Mouse (Mus musculus): Measurements from ENCODE around the gene St6gal1. TPM values are rescaled to one million over a fixed set of nuclear protein-coding genes. Genes with fewer than 3 reads are reported as not detected.

The St6gal1 gene
- polyA plus RNA-seq, 1 experiment from 2014 or later = 38.7 TPM

DNA sequence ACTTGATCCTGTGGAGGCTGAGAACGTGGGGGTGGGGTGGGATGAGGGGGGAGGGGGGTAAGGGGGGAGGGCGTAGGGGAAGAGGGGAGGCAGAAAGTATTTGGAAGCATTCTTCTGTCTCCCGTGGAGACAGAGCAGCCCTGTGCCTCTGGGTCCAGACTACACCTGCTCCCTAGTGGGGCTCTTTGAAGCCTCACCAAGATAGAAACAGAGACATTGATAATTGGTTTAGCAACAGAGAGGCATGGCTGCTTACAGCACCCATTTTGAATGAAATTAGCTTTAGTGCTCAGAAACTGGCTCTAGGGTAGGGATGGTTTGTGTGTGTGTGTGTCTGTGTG lies 46.3 kb downstream of the St6gal1 start:
- peak; percentile 62 for ATAC-seq (ENCODE audit: low FRiP score)
- Histone ChIP-seq H3K27ac (peak overlapping the region; percentile 77), H3K4me1 (peaks cover 43% of the 10 kb centered on the region), H3K27me3 (no peaks in the 10 kb centered on the region), H3K4me2 (replicated peaks) (no peak overlapping the region), H3K36me3 (0 out of 2 replicates have a peak, but pooled peaks cover 2% of the 10 kb centered on the region), H3K4me3 (no peak overlapping the region), H3K9me3 (replicated peaks) (no peaks in the 10 kb centered on the region), H3K9ac (no peak overlapping the region)
- 0% methylated on average over 1 of the region's 3 CpGs for WGBS

DNA sequence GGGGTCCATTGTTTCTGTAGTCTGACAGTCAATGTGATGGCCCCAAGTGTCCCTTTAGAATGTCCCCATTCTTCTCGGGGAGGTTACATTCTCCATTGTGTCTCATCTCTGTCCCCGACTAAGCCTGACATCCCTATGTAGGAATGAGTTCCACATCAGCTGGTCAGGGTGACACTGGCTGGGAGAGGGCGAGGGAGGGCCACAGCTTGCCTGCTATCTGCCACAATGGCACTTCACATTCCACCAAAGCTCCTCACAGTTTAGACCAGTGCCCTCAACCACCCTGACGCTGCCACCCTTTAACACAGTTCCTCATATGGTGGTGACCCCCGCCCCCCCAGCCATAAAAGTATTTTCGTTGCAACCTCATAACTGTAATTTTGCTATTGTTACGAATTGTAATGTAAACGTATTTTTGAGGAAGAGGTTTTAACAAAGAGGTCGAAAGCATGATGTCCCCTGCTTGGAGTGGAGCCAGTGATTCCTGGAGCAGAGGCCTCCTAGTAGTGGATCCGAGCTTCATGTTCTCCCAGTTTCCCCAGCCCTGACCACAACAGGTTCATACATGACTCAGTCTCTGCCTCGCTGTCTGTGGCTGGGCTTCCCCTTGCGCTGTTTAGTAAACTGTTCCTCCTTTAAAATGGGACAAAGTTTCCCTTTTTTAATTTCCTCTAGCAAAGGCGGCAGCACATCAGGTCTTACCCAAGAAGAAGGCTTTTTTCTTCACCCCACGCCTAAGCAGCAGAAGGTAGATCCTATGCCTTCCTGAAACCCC lies 47.4 kb downstream of the St6gal1 start:
- Histone ChIP-seq H3K9ac (no peak overlapping the region), H3K27ac (no peak overlapping the region), H3K4me3 (no peak overlapping the region), H3K4me2 (replicated peaks) (no peak overlapping the region), H3K36me3 (0 out of 2 replicates have a peak, but pooled peaks cover 2% of the 10 kb centered on the region), H3K4me1 (peaks cover 43% of the 10 kb centered on the region), H3K27me3 (no peaks in the 10 kb centered on the region), H3K9me3 (replicated peaks) (no peaks in the 10 kb centered on the region)
- WGBS = 75% methylated on average over 14 of the region's 14 CpGs
- no peak for ATAC-seq (ENCODE audit: low FRiP score)

DNA sequence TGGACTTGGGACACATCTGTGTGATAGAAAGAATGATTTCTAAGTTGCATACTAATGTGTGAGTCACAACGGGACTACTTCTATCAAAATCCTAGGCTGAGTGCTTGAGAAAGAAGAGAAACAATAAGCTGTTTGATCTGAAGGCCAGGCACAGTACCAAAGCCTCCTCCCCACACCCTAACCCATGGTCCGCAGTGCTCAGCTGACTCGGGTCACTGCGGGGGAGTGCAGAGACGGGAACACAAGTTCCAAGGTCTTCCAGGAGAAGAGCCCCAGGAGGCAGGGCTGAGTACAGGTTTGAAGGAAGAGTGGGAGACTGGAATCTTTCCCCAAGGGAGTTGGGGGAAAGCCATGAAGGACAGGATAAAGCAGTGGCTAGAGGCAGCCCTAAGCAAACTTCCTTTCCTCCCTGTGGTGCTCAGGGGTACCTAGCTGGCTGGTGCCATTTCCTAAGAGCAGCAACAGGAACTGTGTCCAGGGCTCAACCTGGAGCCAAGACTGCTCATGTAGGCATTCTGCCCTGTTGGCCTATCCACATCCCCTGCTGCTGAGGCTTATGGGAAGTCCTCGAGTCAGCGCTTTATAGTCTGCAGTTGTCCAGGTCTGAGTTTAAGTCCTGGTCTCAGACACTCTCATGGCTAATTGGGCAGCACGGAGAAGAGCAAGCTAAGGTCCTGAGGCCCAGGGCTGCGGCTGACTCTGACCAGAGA lies 48.1 kb downstream of the St6gal1 start:
- no peak for ATAC-seq (ENCODE audit: low FRiP score)
- Histone ChIP-seq H3K4me3 (no peak overlapping the region), H3K9me3 (replicated peaks) (no peaks in the 10 kb centered on the region), H3K27ac (no peak overlapping the region), H3K4me2 (replicated peaks) (no peak overlapping the region), H3K27me3 (no peaks in the 10 kb centered on the region), H3K36me3 (0 out of 2 replicates have a peak, but pooled peaks cover 2% of the 10 kb centered on the region), H3K4me1 (peaks cover 43% of the 10 kb centered on the region), H3K9ac (no peak overlapping the region)
- WGBS = 64% methylated on average over 9 of the region's 9 CpGs

DNA sequence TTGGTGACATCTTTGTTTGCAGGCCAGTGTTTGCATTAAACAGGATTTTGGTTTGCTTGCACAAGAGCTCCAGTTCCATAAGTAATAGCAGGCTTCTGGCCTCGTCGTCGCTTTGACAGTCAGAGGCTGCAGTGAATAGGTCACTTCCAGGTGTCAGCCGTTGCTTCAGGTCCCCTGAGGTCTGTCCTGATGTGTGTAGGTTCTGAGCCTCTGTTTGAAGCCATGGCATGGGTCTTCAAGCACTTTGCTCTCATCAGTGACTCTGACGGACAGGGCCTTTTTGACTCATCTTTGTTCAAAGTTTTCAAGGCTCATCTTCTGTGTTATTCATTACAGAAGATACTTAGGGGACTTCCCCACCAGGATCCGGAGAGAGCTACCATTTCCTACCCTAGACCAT lies 49.5 kb downstream of the St6gal1 start:
- Histone ChIP-seq H3K27me3 (no peaks in the 10 kb centered on the region), H3K9ac (no peak overlapping the region), H3K4me2 (replicated peaks) (no peak overlapping the region), H3K36me3 (0 out of 2 replicates have a peak, but pooled peaks cover 2% of the 10 kb centered on the region), H3K9me3 (replicated peaks) (no peaks in the 10 kb centered on the region), H3K4me3 (no peak overlapping the region), H3K27ac (no peak overlapping the region), H3K4me1 (peaks cover 43% of the 10 kb centered on the region)
- no peak for ATAC-seq (ENCODE audit: low FRiP score)
- 68% methylated on average over 6 of the region's 6 CpGs for whole genome bisulfite sequencing

DNA sequence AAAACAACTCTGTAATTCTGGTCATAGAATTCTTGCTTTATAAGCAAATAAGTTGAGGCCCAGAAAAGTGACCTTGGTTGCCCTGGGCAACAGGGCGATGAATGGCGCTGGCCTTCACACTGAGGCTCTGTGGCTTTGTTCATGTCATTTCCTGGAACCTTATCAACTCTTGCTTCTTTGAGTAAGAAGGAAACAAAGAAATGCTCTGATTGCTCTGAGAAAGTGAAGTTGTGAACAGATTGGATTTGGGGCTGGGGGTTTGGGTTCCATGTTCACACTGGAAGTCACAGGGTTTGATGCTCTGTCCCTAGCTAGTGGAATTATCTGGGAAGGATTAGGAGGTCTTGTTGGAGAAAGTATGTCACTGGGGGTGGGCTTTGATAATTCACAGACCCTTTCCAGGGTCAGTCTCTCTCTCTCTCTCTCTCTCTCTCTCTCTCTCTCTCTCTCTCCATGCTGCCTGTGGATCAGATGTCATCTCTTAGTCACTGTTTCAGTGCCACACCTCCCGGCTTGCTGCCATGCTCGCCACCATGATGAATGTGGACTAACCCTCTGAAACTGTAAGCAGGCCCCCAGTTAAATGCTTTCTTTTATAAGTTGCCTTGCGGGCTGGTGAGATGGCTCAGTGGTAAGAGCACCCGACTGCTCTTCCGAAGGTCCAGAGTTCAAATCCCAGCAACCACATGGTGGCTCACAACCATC lies 50.2 kb downstream of the St6gal1 start:
- WGBS = 77% methylated on average over 7 of the region's 7 CpGs
- Histone ChIP-seq H3K9me3 (replicated peaks) (no peaks in the 10 kb centered on the region), H3K4me3 (no peak overlapping the region), H3K4me2 (replicated peaks) (no peak overlapping the region), H3K36me3 (0 out of 2 replicates have a peak, but pooled peaks cover 2% of the 10 kb centered on the region), H3K4me1 (peaks cover 37% of the 10 kb centered on the region), H3K9ac (no peak overlapping the region), H3K27ac (no peak overlapping the region), H3K27me3 (no peaks in the 10 kb centered on the region)
- no peak for ATAC-seq (ENCODE audit: low FRiP score)

DNA sequence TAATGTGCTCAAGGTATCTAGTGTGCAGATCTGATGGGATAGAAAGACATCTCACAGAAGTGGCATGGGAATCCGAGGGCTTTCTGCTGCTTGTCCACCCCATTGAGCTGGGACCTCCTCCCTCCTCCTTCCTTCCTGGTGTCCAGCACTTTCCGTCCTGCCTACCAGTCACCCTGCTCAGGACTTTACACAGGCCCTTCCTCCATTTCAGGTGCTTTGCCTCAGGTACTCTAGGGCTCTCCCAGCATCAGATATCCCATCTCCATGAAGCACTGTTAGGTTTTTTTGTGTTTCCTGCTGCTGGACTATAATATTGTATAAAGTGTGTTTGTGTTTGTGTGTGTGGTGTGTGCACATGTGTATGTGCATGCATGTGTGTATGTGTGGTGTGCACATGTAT lies 51.1 kb downstream of the St6gal1 start:
- Histone ChIP-seq H3K27ac (no peak overlapping the region), H3K4me3 (no peak overlapping the region), H3K27me3 (no peaks in the 10 kb centered on the region), H3K9ac (no peak overlapping the region), H3K9me3 (replicated peaks) (no peaks in the 10 kb centered on the region), H3K36me3 (0 out of 2 replicates have a peak, but pooled peaks cover 2% of the 10 kb centered on the region), H3K4me1 (peaks cover 28% of the 10 kb centered on the region), H3K4me2 (replicated peaks) (no peak overlapping the region)
- WGBS = 88% methylated on average over 2 of the region's 2 CpGs
- ATAC-seq (ENCODE audit: low FRiP score) = no peak

DNA sequence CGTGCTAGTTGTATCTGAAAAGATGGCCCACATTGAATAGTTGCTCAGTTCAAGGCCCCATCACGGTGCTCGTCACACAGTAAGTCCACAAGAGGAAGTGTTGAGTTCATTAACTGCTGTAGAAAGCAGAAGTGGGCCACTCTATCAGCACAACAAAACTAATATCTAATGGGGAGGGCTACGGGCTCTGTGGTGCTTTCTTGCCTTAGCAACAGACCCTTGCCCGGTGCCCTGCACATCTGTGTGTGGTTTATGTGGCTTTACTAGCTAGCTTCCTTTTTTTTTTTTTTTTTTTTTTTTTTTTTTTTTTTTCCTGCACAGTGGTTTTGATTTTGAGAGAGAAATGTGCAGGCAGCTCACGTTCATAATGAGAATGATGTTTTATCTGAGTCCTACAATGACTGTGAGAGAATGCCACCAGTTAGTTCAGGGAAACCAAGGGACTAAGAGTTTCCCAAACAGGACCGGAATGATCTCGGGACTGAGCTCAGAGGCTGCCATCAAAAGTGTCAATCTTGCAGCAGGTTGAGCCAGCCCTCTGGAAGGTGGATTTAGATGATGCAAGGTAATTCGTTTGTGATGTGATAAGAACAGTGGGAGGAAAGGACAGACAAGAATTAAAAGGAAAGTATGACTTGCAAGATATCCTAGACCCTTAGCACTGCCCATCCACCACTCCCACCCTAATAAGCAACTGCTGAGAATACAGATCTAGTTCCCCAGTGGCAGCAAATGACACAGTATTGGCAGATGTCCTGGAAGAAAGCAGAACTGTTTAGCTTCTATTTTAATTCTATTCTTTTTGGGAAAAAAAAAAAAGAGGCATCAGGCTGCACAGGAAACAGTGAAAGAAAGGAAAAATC lies 55.6 kb downstream of the St6gal1 start:
- Histone ChIP-seq H3K4me3 (no peak overlapping the region), H3K9me3 (replicated peaks) (no peaks in the 10 kb centered on the region), H3K27me3 (no peaks in the 10 kb centered on the region), H3K27ac (no peak overlapping the region), H3K4me1 (no peaks in the 10 kb centered on the region), H3K4me2 (replicated peaks) (no peak overlapping the region), H3K36me3 (no peaks in the 10 kb centered on the region), H3K9ac (no peak overlapping the region)
- ATAC-seq (ENCODE audit: low FRiP score) = no peak
- 74% methylated on average over 9 of the region's 9 CpGs for WGBS

DNA sequence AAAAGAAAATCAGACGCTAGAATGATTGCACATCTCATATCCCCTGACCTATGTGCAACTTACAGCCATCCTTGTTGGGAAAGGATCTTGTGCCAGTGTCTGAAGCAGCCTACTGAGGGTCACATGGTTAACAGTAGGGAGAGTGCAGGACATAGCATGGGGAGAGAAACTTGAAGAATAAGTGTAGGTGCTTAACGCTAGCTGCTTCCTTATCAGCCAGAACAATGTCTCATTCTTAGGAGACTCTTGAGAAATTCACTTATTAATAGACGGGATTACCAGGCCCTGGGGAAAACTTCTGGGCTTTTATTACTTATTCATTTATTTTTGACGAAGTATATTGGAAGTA lies 56.2 kb downstream of the St6gal1 start:
- 82% methylated on average over 4 of the region's 4 CpGs for WGBS
- Histone ChIP-seq H3K9me3 (replicated peaks) (no peaks in the 10 kb centered on the region), H3K4me2 (replicated peaks) (no peak overlapping the region), H3K27ac (no peak overlapping the region), H3K36me3 (no peaks in the 10 kb centered on the region), H3K4me1 (no peaks in the 10 kb centered on the region), H3K27me3 (no peaks in the 10 kb centered on the region), H3K4me3 (no peak overlapping the region), H3K9ac (no peak overlapping the region)
- no peak for ATAC-seq (ENCODE audit: low FRiP score)

DNA sequence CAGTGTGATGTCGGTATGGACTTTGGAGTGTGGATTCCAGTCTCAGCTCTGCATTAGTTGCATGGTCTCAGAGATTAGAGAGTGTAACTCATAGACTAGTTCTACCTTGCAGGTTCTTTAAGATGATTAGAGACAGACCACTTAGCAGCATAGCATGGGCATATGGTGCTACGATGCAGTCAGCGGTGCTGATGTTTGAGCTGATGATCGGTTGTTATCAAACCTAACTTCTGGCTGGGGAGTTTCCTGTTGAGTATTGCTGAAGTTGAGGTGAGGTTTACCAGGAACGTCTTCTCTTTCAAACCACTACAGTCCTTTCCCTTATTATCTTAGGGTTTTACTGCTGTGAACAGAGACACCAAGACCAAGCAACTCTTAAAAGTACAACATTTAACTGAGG lies 57.7 kb downstream of the St6gal1 start:
- 90% methylated on average over 5 of the region's 5 CpGs for WGBS
- Histone ChIP-seq H3K27ac (no peak overlapping the region), H3K36me3 (no peaks in the 10 kb centered on the region), H3K4me1 (0 out of 2 replicates have a peak, but pooled peaks cover 2% of the 10 kb centered on the region), H3K9me3 (replicated peaks) (no peaks in the 10 kb centered on the region), H3K4me2 (replicated peaks) (no peak overlapping the region), H3K4me3 (no peak overlapping the region), H3K9ac (no peak overlapping the region), H3K27me3 (no peaks in the 10 kb centered on the region)
- ATAC-seq (ENCODE audit: low FRiP score) = no peak

DNA sequence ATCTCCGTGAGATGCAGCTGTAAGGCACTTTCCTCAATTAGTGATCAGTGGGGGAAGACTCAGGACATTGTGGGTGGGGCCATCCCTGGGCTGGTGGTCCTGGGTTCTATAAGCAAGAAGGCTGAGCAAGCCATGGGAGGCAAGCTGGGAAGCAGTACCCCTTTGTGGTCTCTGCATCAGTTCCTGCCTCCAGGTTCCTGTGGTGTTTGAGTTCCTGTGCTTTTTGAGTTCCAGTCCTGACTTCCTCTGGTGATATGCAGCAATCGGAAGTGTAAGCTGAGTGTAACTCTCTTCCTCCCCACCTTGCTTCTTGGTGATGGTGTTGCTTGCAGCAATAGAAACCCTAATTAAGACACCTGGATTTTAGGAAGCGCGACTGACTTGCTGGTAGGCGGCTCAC lies 58.4 kb downstream of the St6gal1 start:
- H3K4me2 ChIP-seq (replicated peaks) = no peak overlapping the region
- no peaks in the 10 kb centered on the region for H3K9me3 ChIP-seq (replicated peaks)
- peaks cover 3% of the 10 kb centered on the region; the same call in 1 of the 2 replicates for H3K36me3 ChIP-seq
- H3K9ac ChIP-seq = no peak overlapping the region
- ATAC-seq (ENCODE audit: low FRiP score) = no peak
- H3K27me3 ChIP-seq = no peaks in the 10 kb centered on the region
- 0 out of 2 replicates have a peak, but pooled peaks cover 2% of the 10 kb centered on the region for H3K4me1 ChIP-seq
- no peak overlapping the region for H3K27ac ChIP-seq
- H3K4me3 ChIP-seq = no peak overlapping the region
- 88% methylated on average over 5 of the region's 5 CpGs for WGBS

DNA sequence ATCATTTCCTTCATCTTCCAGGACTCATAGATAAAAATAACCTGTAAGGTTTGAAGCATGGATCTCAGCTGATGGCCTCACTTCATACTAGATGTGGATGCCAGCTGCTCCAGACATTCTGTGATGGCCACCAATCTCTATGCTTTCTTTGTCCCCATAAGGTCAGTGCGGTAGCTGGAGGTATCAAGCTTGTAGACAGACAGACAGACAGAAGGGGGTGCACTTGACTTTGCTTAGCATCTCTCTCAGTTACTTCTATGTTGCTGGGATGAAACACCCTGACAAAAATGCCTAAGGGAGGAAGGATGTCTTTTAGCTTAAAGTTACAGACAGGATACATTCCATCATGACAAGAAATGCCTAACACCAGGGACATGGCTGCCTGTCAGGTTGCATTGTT lies 59.1 kb downstream of the St6gal1 start:
- WGBS = 93% methylated on average over 1 of the region's 1 CpGs
- Histone ChIP-seq H3K36me3 (peaks cover 4% of the 10 kb centered on the region; the same call in 1 of the 2 replicates), H3K9me3 (replicated peaks) (no peaks in the 10 kb centered on the region), H3K27me3 (no peaks in the 10 kb centered on the region), H3K27ac (no peak overlapping the region), H3K4me1 (0 out of 2 replicates have a peak, but pooled peaks cover 2% of the 10 kb centered on the region), H3K4me2 (replicated peaks) (no peak overlapping the region), H3K4me3 (no peak overlapping the region), H3K9ac (no peak overlapping the region)
- no peak for ATAC-seq (ENCODE audit: low FRiP score)
